Mouse (Mus musculus) layer of hippocampus, adult 9-11 months (tissue): ENCODE data around the gene Nup160.

Source experiments
- DNase-seq: peaks from one replicate; pipeline ENCODE4 v3.0.0; 2022

Gene Nup160

DNA sequence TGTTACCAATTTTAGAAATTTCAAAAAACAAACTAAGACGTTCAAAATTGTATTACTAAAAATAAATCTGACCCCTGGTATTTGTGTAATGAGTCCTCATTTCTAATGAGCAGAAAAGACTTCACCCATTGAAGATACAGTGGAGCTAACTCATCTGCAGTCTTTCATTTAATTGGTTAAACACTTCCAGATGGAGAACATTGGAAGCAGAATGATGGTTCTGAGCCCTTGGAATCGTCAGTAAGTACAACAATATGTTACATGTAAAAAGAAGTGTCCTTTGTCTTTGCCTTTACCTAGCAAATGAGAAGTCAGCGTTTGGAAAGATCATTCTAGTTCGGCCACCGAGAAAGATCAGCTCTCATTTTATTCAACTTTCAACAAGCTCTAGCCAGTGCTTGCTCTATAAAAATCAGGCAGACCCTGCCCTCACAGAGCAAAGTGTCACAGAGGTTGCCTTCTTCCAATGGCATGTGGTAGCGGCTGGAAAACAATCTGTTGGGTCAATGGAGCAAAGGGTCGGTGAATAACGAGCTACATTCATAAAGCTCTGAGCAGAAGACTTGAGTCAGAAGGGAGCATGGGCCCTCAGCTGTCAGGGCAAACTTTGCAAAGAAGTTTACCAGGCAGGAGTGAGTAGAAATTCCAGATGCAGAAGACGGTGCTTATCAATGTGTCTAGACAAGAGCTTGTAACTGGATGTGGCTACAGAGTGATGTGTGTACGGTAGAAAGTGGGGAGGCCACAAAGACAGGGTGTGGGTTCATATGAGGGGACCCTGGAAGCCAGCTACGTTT, 10.2 kb upstream of the Nup160 start:
- no peak for DNase-seq

DNA sequence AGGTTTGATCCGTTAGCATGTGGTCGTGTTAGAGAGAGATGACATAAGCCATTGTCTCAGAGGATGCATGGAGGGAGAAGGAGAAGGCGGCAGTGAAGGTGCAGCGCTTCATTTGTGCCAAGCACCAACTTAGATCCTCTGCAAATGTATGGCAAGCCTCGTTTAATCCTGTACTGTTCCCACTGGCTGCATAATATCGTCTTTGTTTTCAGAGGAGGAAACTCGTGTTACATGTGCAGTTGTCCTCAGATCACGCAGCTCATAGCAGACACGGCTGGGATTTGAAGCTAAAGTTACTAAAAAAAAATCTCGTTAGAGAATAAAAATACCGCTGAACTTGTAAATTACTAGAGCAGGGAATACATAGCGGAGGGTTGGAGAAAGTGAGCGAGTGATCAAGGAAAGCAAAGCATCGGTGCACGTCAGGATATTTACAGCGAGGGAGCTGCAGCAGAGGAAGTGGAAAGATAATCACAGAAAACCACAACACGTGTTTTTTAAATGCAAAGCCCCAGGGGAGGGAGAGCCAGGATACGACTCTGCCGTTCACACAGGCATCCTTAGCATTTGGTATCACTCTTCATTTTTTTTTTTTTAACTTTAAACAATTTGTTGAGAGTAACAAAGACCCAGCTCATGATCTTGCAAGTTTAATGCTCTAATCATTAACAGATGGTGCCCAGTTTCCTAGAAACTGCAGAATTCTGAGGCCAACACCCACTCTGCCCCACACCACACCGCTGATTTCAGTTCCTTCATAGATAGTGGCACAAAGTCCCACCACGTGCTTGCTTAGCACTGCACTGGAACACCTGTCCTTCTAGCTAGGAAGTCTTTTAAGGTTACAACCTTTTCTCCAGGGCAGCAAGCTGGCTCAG, 9.4 kb upstream of the Nup160 start:
- DNase-seq, result no peak

GRCm38 (mm10) chr2:90670343-90670742, 6.7 kb upstream of the Nup160 start:
- no peak for DNase-seq

- no peak for DNase-seq
These were observed 3.7 kb upstream of the Nup160 start for GRCm38 (mm10) chr2:90673339-90673738.

- no peak for DNase-seq
These were observed 2.5 kb upstream of the Nup160 start for GRCm38 (mm10) chr2:90674555-90674954.

- DNase-seq, result no peak
These were observed 1.5 kb upstream of the Nup160 start for GRCm38 (mm10) chr2:90675488-90675887.

DNA sequence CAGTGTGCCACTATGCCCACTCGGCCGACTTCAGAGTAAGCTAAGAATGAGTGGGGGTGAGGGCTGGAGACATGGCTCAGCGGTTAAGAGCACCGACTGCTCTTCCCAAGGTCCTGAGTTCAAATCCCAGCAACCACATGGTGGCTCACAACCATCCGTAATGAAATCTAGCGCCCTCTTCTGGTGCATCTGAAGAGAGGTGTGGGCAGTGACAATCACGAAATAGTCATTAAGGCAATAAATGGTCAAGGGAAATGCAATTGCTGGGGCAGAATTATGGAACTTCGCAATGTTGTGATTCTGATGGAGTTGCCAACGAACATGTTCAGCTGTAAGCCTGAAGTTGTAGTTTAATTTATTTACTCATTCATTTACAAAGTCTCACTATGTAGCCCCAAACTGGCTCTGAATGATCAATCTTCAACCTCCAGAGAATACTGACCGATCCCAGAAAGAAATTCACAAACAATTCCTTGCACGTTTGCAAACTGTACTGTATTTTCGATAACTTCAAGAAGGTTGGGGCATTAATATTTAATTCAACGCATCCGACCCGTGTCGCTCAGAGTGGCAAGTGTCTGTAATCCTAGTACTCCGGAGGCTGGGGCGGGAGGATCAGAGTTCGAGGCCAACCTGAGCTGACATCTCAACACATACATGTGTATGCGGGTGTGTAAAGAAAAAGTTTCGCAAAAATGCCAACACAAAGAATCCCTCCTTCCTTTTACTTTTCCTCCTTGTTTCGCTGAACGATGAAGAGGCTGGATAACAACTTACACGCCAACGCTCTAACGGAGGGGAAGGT, 1.4 kb downstream of the Nup160 start:
- DNase-seq, result no peak

DNA sequence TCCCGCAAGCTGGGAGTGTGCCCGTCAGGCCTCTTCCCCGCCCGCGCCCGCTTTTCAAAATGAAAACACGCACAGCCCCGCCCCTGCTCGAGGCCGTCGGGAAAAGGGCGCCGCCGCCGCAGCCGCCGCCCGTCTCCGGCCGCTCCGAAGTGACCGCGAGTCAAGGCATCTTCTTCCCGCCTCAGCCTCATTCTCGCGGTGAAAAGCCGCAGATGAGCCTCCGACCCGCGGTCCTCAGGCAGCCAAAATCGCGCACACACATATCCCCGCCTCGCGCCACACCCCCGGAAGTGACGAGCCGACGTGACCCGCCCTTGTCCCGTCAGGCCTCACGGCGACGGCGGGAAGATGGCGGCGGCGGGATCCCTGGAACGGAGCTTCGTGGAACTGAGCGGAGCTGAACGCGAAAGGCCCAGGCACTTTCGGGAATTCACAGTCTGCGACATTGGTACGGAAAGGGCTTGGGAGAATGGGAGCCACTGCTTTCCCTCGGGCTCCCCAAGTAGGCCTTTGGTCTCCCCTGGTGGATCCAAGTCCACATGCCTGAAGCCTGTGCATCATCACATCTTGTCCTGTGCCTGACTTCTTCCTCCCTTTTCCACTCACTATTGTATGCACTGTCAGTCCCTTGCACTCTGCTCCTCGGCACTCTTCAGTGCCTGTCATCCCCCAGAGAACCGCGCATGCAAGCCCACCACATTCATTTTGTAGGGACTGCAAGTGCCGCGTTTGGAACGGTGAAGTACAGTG, 2.2 kb downstream of the Nup160 start:
- peak; percentile 86 for DNase-seq

DNA sequence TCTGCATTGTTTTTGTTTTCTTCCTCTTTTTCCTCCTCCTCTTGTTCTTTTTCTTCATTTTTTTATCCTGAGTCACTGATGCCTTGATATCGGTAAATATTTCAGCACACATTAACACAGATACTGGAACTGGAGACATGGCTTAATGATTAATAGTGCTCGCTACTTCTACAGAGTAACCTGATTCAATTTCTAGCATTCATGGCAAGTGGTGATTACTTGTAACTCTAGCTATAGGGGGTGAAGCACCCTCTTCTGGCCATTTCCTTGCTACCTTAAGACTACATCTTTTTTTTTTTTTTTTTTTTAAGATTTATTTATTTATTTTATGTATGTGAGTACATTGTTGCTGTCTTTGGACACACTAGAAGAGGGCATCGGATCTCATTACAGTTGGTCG, 23.9 kb downstream of the Nup160 start:
- DNase-seq, result no peak

DNA sequence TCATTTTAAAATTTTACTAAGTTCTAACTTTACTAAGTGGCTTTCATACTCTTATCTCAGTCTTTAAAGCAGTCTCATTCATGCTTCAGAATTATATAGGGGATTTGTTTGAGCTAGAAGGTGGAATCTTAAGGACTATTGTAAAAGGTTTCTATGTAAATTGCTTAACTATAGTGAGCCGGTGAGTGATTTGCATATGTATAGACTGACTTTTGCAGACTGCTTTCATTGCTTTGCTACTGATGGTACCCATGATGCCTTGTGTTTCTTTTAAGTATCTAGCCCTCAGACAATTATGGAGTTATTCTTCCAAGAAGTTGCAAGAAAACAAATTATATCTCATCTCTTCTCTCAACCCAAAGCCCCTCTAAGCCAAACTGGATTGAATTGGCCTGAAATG, 31.5 kb downstream of the Nup160 start:
- no peak for DNase-seq

DNA sequence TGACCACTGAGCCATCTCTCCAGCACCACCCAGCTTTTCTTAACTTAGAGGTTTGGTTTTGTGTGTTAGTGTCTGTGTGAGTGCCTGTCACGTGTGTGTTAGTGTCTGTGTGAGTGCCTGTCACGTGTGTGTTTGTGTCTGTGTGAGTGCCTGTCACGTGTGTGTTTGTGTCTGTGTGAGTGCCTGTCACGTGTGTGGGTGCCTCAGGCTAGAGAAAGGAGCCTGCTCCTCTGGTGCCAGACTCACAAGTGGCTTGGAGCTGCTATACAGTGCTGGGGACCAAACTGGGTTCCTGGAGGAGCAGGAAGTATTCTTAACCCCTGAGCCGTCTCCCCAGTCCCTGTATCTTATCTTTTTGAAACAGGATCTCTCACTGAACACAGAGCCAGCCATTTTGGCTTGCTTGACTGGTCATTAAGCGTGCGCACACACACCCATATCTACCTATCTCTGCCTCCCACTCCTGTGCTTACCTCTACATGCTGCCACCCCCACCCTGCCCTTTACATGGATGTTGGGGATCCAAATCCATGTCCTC, 38.6 kb downstream of the Nup160 start:
- DNase-seq, result no peak

DNA sequence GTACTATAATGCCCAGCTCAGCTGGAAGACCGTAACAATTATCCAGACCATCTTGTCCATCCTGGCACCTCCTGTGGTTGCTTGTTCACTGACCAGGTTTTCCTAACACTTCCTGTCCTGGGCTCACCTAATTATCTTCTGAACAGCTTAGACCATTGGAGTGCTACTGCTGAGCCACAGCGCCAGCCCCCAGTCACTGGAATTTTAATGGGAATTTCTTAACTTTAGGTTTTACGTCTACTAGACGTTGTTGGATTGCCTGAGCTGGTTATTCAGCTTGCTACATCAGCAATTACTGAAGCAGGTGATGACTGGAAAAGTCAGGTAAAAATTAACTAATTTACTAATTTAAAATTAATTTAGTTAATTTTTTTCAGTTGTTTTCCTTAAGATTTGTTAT, 40.4 kb downstream of the Nup160 start:
- no peak for DNase-seq

GRCm38 (mm10) chr2:90717948-90718347, 40.9 kb downstream of the Nup160 start:
- DNase-seq, result no peak

GRCm38 (mm10) chr2:90726818-90727217, 49.8 kb downstream of the Nup160 start:
- no peak for DNase-seq

GRCm38 (mm10) chr2:90735326-90735725, 58.3 kb downstream of the Nup160 start:
- no peak for DNase-seq

DNA sequence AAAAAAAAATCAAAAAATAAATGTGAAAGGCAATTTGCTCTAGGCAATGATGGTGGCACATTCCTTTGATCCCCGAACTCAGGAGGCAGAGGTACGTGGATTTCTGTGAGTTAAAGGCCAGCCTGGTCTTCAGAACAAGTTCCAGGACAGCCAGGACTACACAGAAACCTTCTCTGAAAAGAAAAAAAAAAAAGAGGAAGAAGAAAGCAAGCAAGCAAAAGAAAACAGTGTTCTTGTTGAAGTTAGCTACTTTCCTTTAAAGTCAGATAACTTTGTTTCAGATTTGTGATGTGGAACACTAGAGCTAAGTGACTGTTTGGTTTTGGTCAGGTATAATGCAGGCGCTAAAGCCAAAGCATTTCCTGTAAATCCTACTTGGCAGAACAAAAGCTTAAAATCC, 61.8 kb downstream of the Nup160 start:
- DNase-seq, result no peak

DNA sequence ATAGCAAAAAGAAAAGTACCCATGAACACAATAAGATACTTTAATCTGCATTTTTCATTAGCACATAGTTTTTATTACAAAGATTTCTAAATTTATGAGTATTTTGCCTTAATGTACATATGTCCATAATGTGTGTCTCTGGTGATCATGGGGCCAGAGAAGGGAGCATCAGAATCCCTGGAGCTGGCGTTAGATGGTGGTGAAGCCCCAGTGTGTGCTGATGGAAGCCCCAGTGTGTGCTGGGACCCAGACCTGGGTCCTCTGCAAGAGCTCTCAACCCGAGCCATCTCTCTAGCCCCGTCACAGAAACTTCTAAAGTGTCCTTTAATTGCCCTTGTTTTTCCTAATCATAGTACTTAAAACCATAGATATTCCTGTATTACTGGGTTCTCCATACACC, 62.3 kb downstream of the Nup160 start:
- DNase-seq, result no peak

DNA sequence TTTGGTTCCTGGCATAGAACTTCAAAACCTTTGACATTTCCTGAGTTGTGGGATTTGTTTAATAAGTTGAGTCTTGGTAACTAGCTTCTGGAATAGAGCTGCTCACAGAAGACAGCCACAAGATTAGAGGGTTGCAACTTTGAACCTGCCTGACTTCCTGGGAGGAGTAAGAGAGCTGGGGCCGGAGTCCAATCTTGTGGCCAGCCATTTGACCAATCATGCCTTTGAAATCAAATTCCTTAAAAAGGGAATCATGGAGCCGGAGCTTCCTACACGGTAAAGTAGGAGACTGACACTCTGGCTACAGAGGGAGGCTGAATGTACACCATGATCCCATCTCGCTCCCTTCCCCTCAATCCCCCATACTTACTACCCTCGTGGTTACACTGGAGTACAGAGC, 62.9 kb downstream of the Nup160 start:
- DNase-seq, result no peak

DNA sequence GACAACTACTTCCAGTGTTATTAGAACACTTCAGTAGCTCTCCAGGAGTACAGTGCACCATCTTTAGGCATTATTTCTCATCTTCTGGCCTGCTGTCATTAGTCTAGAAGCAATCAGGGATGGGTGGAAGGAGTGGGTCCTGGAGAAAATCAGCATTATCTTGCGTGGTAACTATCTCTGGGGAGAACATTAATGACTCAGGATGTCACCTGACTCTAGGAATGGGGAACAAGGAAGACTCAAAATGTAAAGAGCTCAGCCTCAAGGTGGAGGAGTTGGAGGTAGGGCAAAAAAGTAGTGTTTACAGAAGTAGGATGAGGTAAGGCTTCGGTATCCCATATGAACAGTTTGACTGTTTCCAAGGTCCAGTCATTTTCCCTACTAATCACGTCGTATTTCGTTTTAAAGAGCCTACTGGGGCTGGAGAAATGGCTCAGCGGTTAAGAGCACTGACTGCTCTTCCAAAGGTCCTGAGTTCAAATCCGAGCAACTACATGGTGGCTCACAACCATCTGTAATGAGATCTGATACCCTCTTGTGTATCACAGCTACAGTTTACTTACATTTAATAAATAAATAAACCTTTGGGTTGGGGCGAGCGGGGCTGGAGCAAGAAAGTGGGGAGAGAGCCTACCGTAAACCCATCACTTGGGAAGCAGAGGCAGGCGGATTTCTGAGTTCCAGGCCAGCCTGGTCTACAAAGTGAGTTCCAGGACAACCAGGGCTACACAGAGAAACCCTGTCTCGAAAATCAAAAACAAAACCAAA, 67.5 kb downstream of the Nup160 start:
- DNase-seq, result no peak

DNA sequence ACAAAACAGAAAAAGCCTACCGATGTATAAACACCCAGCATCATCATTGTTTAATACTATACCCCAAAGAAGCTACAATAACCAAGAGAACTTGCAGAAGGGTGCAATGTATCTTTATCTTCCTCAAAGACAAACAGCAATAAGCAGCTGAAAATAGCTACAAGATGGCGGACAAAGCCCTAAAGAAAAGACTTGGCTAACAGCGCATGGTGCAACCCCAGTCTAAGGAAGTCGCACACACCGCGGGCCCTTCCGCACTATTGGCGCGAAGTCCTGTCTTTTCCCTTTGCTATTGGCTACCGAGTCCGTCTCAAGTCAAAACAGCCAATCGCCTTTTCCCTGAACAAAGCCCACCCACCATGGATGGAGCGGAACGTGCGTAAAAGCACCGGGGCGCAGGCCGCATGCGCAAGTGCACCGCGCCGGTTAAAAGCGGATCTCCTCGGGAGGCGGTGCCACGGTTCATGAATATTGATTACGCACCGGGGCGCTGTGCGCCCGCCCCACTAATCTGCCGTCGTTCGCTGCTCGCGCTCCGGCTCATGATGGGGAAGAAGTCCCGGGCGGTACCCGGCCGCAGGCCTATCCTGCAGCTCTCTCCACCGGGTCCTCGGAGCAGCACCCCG, 68.2 kb downstream of the Nup160 start, which contains the start of gene Fnbp4:
Gene Fnbp4, plus strand, starts transcription at position 318 of the 626 bp plus-strand sequence.
- peak; percentile 99 for DNase-seq
